Mouse (Mus musculus) liver, adult 2 months (tissue): ENCODE data around the gene C130026I21Rik.
"Not testable (repeated sequence)": the region's sequence is repeated elsewhere in the genome, so short reads cannot be mapped to it uniquely, and the experiment has no call there.

Experiments
- CTCF ChIP-seq: fragments of 200-500 bp; IDR thresholded peaks from 2 replicates; pipeline ENCODE4 v1.5.1; 2011; ENCODE audit warnings: low read depth, low read length, control low read depth
- POLR2A ChIP-seq: fragments of 200-500 bp; IDR thresholded peaks from 2 replicates; pipeline ENCODE4 v1.6.1; 2011; ENCODE audit warnings: low read length, control low read depth; ENCODE audit not compliant: insufficient read depth; ENCODE audit errors: extremely low read depth

- not testable (repeated sequence) for TF ChIP-seq POLR2A, CTCF
Measured at GRCm38 (mm10) chr1:85258634-85259033, 11.7 kb downstream of the C130026I21Rik start.
